ENCODE assay signal across 27 mouse cellular contexts in the genomic region with DNA sequence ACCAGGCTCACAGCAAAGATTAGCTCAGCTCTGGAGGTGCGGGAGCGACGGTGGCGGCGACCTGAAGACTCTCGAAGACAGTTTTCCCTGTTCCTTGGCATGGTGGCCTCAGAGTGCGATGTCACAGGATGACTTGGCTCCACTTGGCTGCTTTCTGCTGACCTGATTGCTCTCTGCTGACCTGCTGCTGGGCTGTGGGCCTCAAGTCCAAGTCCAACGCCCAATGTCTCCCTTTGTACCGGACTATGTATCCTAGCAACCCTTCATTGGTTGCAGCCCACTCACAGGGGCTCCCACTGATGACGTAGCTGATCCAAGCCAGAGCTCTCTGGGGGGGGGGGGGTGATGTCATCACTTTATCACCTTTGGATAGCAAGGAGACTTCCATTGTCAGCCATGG. TPM values are rescaled to one million over a fixed set of nuclear protein-coding genes. Genes with fewer than 3 reads are reported as not detected.
"Had no signal": no experiment of that assay in that cellular context is flagged by ENCODE, and none has a peak within 500 bp of the region (broad histone marks: within the 10 kb centered on the region; RNA-seq: fewer than 3 reads in every experiment).

A gene (minus strand): TSS at position 101 of the 400 bp plus-strand sequence.

RNA-seq across cellular contexts. Expression of the gene that starts here (rescaled TPM):
- polyA plus RNA-seq: heart, embryonic 10.5 days; heart, embryonic 11.5 days; heart, embryonic 12.5 days; heart, embryonic 13.5 days; heart, embryonic 14.5 days; heart, embryonic 15.5 days; heart, embryonic 16.5 days; heart, postnatal 0 days; hindbrain, embryonic 10.5 days; hindbrain, embryonic 11.5 days; hindbrain, embryonic 12.5 days; hindbrain, embryonic 13.5 days; hindbrain, embryonic 14.5 days; hindbrain, embryonic 15.5 days; hindbrain, embryonic 16.5 days; hindbrain, postnatal 0 days; inflammation-experienced regulatory T-cells, adult 6 months; intestine, embryonic 14.5 days; intestine, embryonic 15.5 days; intestine, embryonic 16.5 days; intestine, postnatal 0 days; kidney, adult 2 months; kidney, embryonic 14.5 days; kidney, embryonic 15.5 days; kidney, embryonic 16.5 days; kidney, postnatal 0 days; large intestine, adult 2 months had no signal
